8 mouse cellular contexts compared by ENCODE assay signal in genomic region chr10:67535972-67536371, GRCm38 (mm10). TPM values are rescaled to one million over a fixed set of nuclear protein-coding genes. Genes with fewer than 3 reads are reported as not detected.
DNase-seq lines count a peak whose midpoint lies in the region; ATAC-seq lines count a peak whose summit lies in the region.

No protein-coding gene starts in this region.

- H3K36me3 ChIP-seq in embryonic facial prominence, embryonic 12.5 days, result no peaks in the 10 kb centered on the region
- H3K36me3 ChIP-seq in liver, embryonic 15.5 days (replicated peaks), result no peaks in the 10 kb centered on the region
- H3K36me3 ChIP-seq in stomach, embryonic 14.5 days (ENCODE audit: control insufficient read depth, insufficient read depth, low read length), result no peaks in the 10 kb centered on the region

- peak overlapping the region; percentile 98 for H3K4me2 ChIP-seq in embryonic facial prominence, embryonic 12.5 days (replicated peaks)
- H3K4me2 ChIP-seq in liver, embryonic 15.5 days, result peak overlapping the region; percentile 85
- peak overlapping the region; percentile 94 for H3K4me2 ChIP-seq in stomach, embryonic 14.5 days (replicated peaks; ENCODE audit: low read depth, low read length)

- H3K27ac ChIP-seq in embryonic facial prominence, embryonic 12.5 days, result no peak overlapping the region
- H3K27ac ChIP-seq in liver, embryonic 15.5 days (replicated peaks), result no peak overlapping the region
- H3K27ac ChIP-seq in stomach, embryonic 14.5 days (ENCODE audit: low read length), result no peak overlapping the region

- H3K27me3 ChIP-seq in embryonic facial prominence, embryonic 12.5 days, result peaks cover 78% of the 10 kb centered on the region
- peaks cover 98% of the 10 kb centered on the region for H3K27me3 ChIP-seq in liver, embryonic 15.5 days
- peaks cover 37% of the 10 kb centered on the region for H3K27me3 ChIP-seq in stomach, embryonic 14.5 days (ENCODE audit: control insufficient read depth, insufficient read depth, low read length)

- under 1% methylated on average over 35 of the region's 35 CpGs for WGBS in embryonic facial prominence, embryonic 12.5 days
- under 1% methylated on average over 35 of the region's 35 CpGs for WGBS in liver, embryonic 15.5 days (ENCODE audit: insufficient replicate concordance)
- WGBS in stomach, embryonic 14.5 days, result under 1% methylated on average over 35 of the region's 35 CpGs

- 0 out of 2 replicates have a peak overlapping the region, but pooled peaks have one; percentile 24 for H3K9ac ChIP-seq in embryonic facial prominence, embryonic 12.5 days
- H3K9ac ChIP-seq in liver, embryonic 15.5 days, result no peak overlapping the region
- H3K9ac ChIP-seq in stomach, embryonic 14.5 days (replicated peaks; ENCODE audit: low read depth, low read length), result no peak overlapping the region

- ATAC-seq in embryonic facial prominence, embryonic 12.5 days (ENCODE audit: insufficient number of reproducible peaks, insufficient read depth, low FRiP score, low TSS enrichment), result no peak
- no peak for ATAC-seq in liver, embryonic 15.5 days (ENCODE audit: insufficient read depth)
- ATAC-seq in stomach, embryonic 14.5 days (ENCODE audit: insufficient number of reproducible peaks, insufficient read depth, low FRiP score, low read depth), result no peak

- peaks cover 31% of the 10 kb centered on the region for H3K4me1 ChIP-seq in embryonic facial prominence, embryonic 12.5 days
- peaks cover 31% of the 10 kb centered on the region for H3K4me1 ChIP-seq in liver, embryonic 15.5 days (replicated peaks)
- H3K4me1 ChIP-seq in stomach, embryonic 14.5 days (ENCODE audit: control insufficient read depth, insufficient read depth, low read length), result peaks cover 9% of the 10 kb centered on the region; the same call in 1 of the 2 replicates

- H3K4me3 ChIP-seq in embryonic facial prominence, embryonic 12.5 days, result peak overlapping the region; percentile 54
- peak overlapping the region; percentile 67 for H3K4me3 ChIP-seq in liver, embryonic 15.5 days (replicated peaks)
- peak overlapping the region; percentile 47 for H3K4me3 ChIP-seq in stomach, embryonic 14.5 days (ENCODE audit: low read depth, low read length)

- no peaks in the 10 kb centered on the region for H3K9me3 ChIP-seq in embryonic facial prominence, embryonic 12.5 days
- no peaks in the 10 kb centered on the region for H3K9me3 ChIP-seq in liver, embryonic 15.5 days (replicated peaks)
- no peaks in the 10 kb centered on the region for H3K9me3 ChIP-seq in stomach, embryonic 14.5 days (ENCODE audit: control insufficient read depth, low read depth, low read length)

- peak; percentile 47 for DNase-seq in 3134 (ENCODE audit: extremely low read depth, insufficient read length, low spot score)
- peak; percentile 88 for DNase-seq in adrenal gland, postnatal 14 days
- peak; percentile 73 to 74 for DNase-seq in heart, adult 9 months (ENCODE audit: low spot score in 2 of 2)
- DNase-seq in kidney, adult 9 months, result peak; percentile 72
- DNase-seq in natural killer cell, adult 2 months (ENCODE audit: low spot score in 2 of 2), result peak; percentile 70 to 75

RNA-seq across cellular contexts. Expression of gene Egr2, which starts 0.7 kb away (rescaled TPM):
- total RNA-seq in adrenal gland, postnatal 14 days (2021), result 1.2 and 2.6 TPM in 2 replicates
- 0.46 and 0.65 TPM in 2 replicates for polyA plus RNA-seq in embryonic facial prominence, embryonic 12.5 days (2016; fragmentation: Nextera tagmentation; extraction: Ambion mirVana)
- 0.03 TPM in 1 of 2 replicates, not detected in the other for polyA plus RNA-seq in liver, embryonic 15.5 days (2015; fragmentation: Nextera tagmentation; extraction: Ambion mirVana)
- 0.22 and 0.33 TPM in 2 replicates for polyA plus RNA-seq in stomach, embryonic 14.5 days (2014; fragmentation: Nextera tagmentation; extraction: Ambion mirVana)

RNA-seq across cellular contexts. Expression of gene Ado, which starts 12.8 kb away (rescaled TPM):
- 24.2 and 25.9 TPM in 2 replicates for total RNA-seq in adrenal gland, postnatal 14 days (2021)
- 79.3 and 86.5 TPM in 2 replicates for polyA plus RNA-seq in embryonic facial prominence, embryonic 12.5 days (2016; fragmentation: Nextera tagmentation; extraction: Ambion mirVana)
- 12.2 TPM in 2 replicates for polyA plus RNA-seq in liver, embryonic 15.5 days (2015; fragmentation: Nextera tagmentation; extraction: Ambion mirVana)
- 67.0 and 70.7 TPM in 2 replicates for polyA plus RNA-seq in stomach, embryonic 14.5 days (2014; fragmentation: Nextera tagmentation; extraction: Ambion mirVana)
